Mouse (Mus musculus) olfactory bulb, adult 2 months (tissue): ENCODE measurements around the gene Npc2. TPM values are rescaled to one million over a fixed set of nuclear protein-coding genes. Genes with fewer than 3 reads are reported as not detected.

Experiments used
- H3K27ac ChIP-seq: fragments of 200-500 bp; 2 replicates; pipeline ENCODE4 v1.5.1; 2012; ENCODE audit warnings: low read depth, low read length; ENCODE audit not compliant: insufficient read depth
- H3K4me1 ChIP-seq: fragments of 200-500 bp; 2 replicates; pipeline ENCODE4 v1.6.1; 2012; ENCODE audit warnings: low read length; ENCODE audit not compliant: control insufficient read depth, insufficient read depth
- H3K4me3 ChIP-seq: fragments of 200-500 bp; 2 replicates; pipeline ENCODE4 v1.5.1; 2012; ENCODE audit warnings: mild to moderate bottlenecking, low read depth, low read length, moderate library complexity; ENCODE audit not compliant: insufficient read depth
- CTCF ChIP-seq: fragments of 200-500 bp; IDR thresholded peaks from 2 replicates; pipeline ENCODE4 v1.5.1; 2012; ENCODE audit warnings: low read depth, mild to moderate bottlenecking, low read length, moderate library complexity; ENCODE audit not compliant: insufficient read depth
- POLR2A ChIP-seq: fragments of 200-500 bp; IDR thresholded peaks from 2 replicates; pipeline ENCODE4 v1.6.1; 2012; ENCODE audit warnings: mild to moderate bottlenecking, low read depth, low read length, moderate library complexity; ENCODE audit not compliant: insufficient read depth
- WGBS: fragments of 180-500 bp; shearing (Covaris S2); methylation state at CpG from one replicate; pipeline ENCODE4 v1.1.7; 2018; 5-methylcytosine and 5-hydroxymethylcytosine counted together
- polyA plus RNA-seq: library from polyadenylated mRNA; stranded (reverse); fragments of >200 nt; gene quantifications from 2 replicates; pipeline ENCODE4 v1.2.4, GENCODE M21; 2012; ENCODE audit warnings: low replicate concordance; ENCODE audit not compliant: missing spikeins, insufficient read depth, insufficient read length

Gene Npc2
- polyA plus RNA-seq, 1 experiment: not detected

- Histone ChIP-seq H3K4me3 (no peak overlapping the region), H3K4me1 (peaks cover 2% of the 10 kb centered on the region), H3K27ac (no peak overlapping the region)
- no peak for TF ChIP-seq CTCF
- TF ChIP-seq POLR2A: no peak
- WGBS: 89% methylated on average over 15 of the region's 15 CpGs
Measured at GRCm38 (mm10) chr12:84765506-84765905, 7.4 kb downstream of the Npc2 start.

- no peak for TF ChIP-seq CTCF
- TF ChIP-seq POLR2A: no peak
- 70% methylated on average over 7 of the region's 7 CpGs for WGBS
- no peak overlapping the region for H3K27ac ChIP-seq
- H3K4me1 ChIP-seq: peaks cover 2% of the 10 kb centered on the region
- no peak overlapping the region for H3K4me3 ChIP-seq
Measured at GRCm38 (mm10) chr12:84764756-84765155, 8.2 kb downstream of the Npc2 start.

GRCm38 (mm10) chr12:84763577-84764218 lies 9.3 kb downstream of the Npc2 start:
- WGBS: 91% methylated on average over 13 of the region's 13 CpGs
- no peak overlapping the region for H3K27ac ChIP-seq
- no peak overlapping the region for H3K4me3 ChIP-seq
- peaks cover 2% of the 10 kb centered on the region for H3K4me1 ChIP-seq
- TF ChIP-seq CTCF: no peak

- H3K27ac ChIP-seq: no peak overlapping the region
- H3K4me3 ChIP-seq: no peak overlapping the region
- WGBS: 85% methylated on average over 5 of the region's 5 CpGs
- no peak for TF ChIP-seq CTCF
- no peak for TF ChIP-seq POLR2A
- H3K4me1 ChIP-seq: peaks cover 2% of the 10 kb centered on the region
Measured at GRCm38 (mm10) chr12:84762532-84762931, 10.4 kb downstream of the Npc2 start.

- H3K27ac ChIP-seq: no peak overlapping the region
- 85% methylated on average over 2 of the region's 2 CpGs for WGBS
- H3K4me3 ChIP-seq: no peak overlapping the region
- no peak for TF ChIP-seq POLR2A
- H3K4me1 ChIP-seq: peaks cover 9% of the 10 kb centered on the region
Measured at GRCm38 (mm10) chr12:84759063-84759462, 13.9 kb downstream of the Npc2 start.

GRCm38 (mm10) chr12:84756016-84756415 lies 16.9 kb downstream of the Npc2 start:
- TF ChIP-seq CTCF: no peak
- no peak for TF ChIP-seq POLR2A
- H3K4me3 ChIP-seq: no peak overlapping the region
- H3K4me1 ChIP-seq: peaks cover 15% of the 10 kb centered on the region
- WGBS: 46% methylated on average over 10 of the region's 10 CpGs
- H3K27ac ChIP-seq: no peak overlapping the region

GRCm38 (mm10) chr12:84755008-84755695 lies 17.8 kb downstream of the Npc2 start:
- 26% methylated on average over 16 of the region's 16 CpGs for WGBS
- Histone ChIP-seq H3K4me1 (peaks cover 15% of the 10 kb centered on the region), H3K4me3 (no peak overlapping the region), H3K27ac (no peak overlapping the region)
- no peak for TF ChIP-seq CTCF
- TF ChIP-seq POLR2A: no peak

GRCm38 (mm10) chr12:84752131-84752977 lies 20.6 kb downstream of the Npc2 start:
- Histone ChIP-seq H3K4me3 (no peak overlapping the region), H3K4me1 (peaks cover 15% of the 10 kb centered on the region), H3K27ac (no peak overlapping the region)
- no peak for TF ChIP-seq POLR2A
- no peak for TF ChIP-seq CTCF
- WGBS: 40% methylated on average over 14 of the region's 14 CpGs

- H3K4me3 ChIP-seq: no peak overlapping the region
- peaks cover 7% of the 10 kb centered on the region for H3K4me1 ChIP-seq
- TF ChIP-seq POLR2A: no peak
- TF ChIP-seq CTCF: no peak
- no peak overlapping the region for H3K27ac ChIP-seq
- 81% methylated on average over 14 of the region's 14 CpGs for WGBS
Measured at GRCm38 (mm10) chr12:84750661-84751060, 22.3 kb downstream of the Npc2 start.

GRCm38 (mm10) chr12:84748134-84748533 lies 24.8 kb downstream of the Npc2 start:
- WGBS: 70% methylated on average over 3 of the region's 3 CpGs
- H3K27ac ChIP-seq: no peak overlapping the region

More at GRCm38 (mm10) chr12:84748134-84748533, 24.8 kb downstream of the Npc2 start:
- TF ChIP-seq POLR2A (no peak), CTCF (no peak)
- no peak overlapping the region for H3K4me3 ChIP-seq
- H3K4me1 ChIP-seq: peaks cover 6% of the 10 kb centered on the region
